Mouse (Mus musculus): Measurements from ENCODE around the gene Megf9.
A peak's percentile ranks its signal among the peaks of the same experiment; 100 is the strongest.

Megf9 gene

GRCm38 (mm10) chr4:70534891-70535269 lies at the start of gene Megf9:
Gene Megf9, minus strand, starts transcription at chr4:70534995.
- DNase-seq: peak; percentile 99

GRCm38 (mm10) chr4:70579654-70580053 lies 44.9 kb upstream of the Megf9 start:
- peak; percentile 59 for DNase-seq

- no peak for DNase-seq
Observed at GRCm38 (mm10) chr4:70578301-70578700, 43.5 kb upstream of the Megf9 start.

- DNase-seq: no peak
Observed at GRCm38 (mm10) chr4:70576096-70576495, 41.3 kb upstream of the Megf9 start.

- DNase-seq: peak; percentile 56
Observed at GRCm38 (mm10) chr4:70573926-70574325, 39.1 kb upstream of the Megf9 start.

GRCm38 (mm10) chr4:70553888-70554287 lies 19.1 kb upstream of the Megf9 start:
- no peak for DNase-seq

- DNase-seq: no peak
Observed at GRCm38 (mm10) chr4:70553230-70553797, 18.5 kb upstream of the Megf9 start.

- no peak for DNase-seq
Observed at GRCm38 (mm10) chr4:70552120-70552519, 17.3 kb upstream of the Megf9 start.

GRCm38 (mm10) chr4:70547411-70548148 lies 12.8 kb upstream of the Megf9 start:
- no peak for DNase-seq

- no peak for DNase-seq
Observed at GRCm38 (mm10) chr4:70545869-70546542, 11.2 kb upstream of the Megf9 start.

- no peak for DNase-seq
Observed at GRCm38 (mm10) chr4:70544390-70544789, 9.6 kb upstream of the Megf9 start.

- no peak for DNase-seq
Observed at GRCm38 (mm10) chr4:70542387-70542786, 7.6 kb upstream of the Megf9 start.

- no peak for DNase-seq
Observed at GRCm38 (mm10) chr4:70540743-70541142, 5.9 kb upstream of the Megf9 start.

- DNase-seq: peak; percentile 44
Observed at GRCm38 (mm10) chr4:70536661-70537580, 2.1 kb upstream of the Megf9 start.

- DNase-seq: peak; percentile 57
Observed at GRCm38 (mm10) chr4:70535711-70536311, 1.0 kb upstream of the Megf9 start.

GRCm38 (mm10) chr4:70535289-70535688 lies 494 bp upstream of the Megf9 start:
- DNase-seq: no peak

GRCm38 (mm10) chr4:70534078-70534890 lies 511 bp downstream of the Megf9 start:
- DNase-seq: peak; percentile 59

- DNase-seq: peak; percentile 18
Observed at GRCm38 (mm10) chr4:70533056-70533805, 1.6 kb downstream of the Megf9 start.

GRCm38 (mm10) chr4:70531021-70531420 lies 3.8 kb downstream of the Megf9 start:
- DNase-seq: no peak

- DNase-seq: no peak
Observed at GRCm38 (mm10) chr4:70528622-70529021, 6.2 kb downstream of the Megf9 start.

- DNase-seq: no peak
Observed at GRCm38 (mm10) chr4:70523346-70523745, 11.4 kb downstream of the Megf9 start.
